Mouse (Mus musculus) intestine, postnatal 0 days (tissue): ENCODE data around the gene Pold2. TPM values are rescaled to one million over a fixed set of nuclear protein-coding genes. Genes with fewer than 3 reads are reported as not detected.

Experiments used
- ATAC-seq: fragments of 200-750 bp; cut with Nextera tagmentation; 2 replicates; pipeline ENCODE4 v1.8.0; 2017; ENCODE audit warnings: mild to moderate bottlenecking, moderate TSS enrichment, moderate library complexity
- H3K27ac ChIP-seq: fragments of 300-500 bp; sonication (generic); 2 replicates; pipeline ENCODE4 v1.5.1; 2014; ENCODE audit warnings: mild to moderate bottlenecking, low read depth, low read length, moderate library complexity
- H3K27me3 ChIP-seq: fragments of 300-500 bp; sonication (generic); replicated peaks from 2 replicates; pipeline ENCODE4 v1.6.1; 2014; ENCODE audit warnings: low read length, mixed read lengths; ENCODE audit not compliant: control insufficient read depth, insufficient read depth
- H3K36me3 ChIP-seq: fragments of 300-500 bp; sonication (generic); 2 replicates; pipeline ENCODE4 v1.6.1; 2014; ENCODE audit warnings: mild to moderate bottlenecking, moderate library complexity; ENCODE audit not compliant: control insufficient read depth, insufficient read depth
- H3K4me1 ChIP-seq: fragments of 300-500 bp; sonication (generic); replicated peaks from 2 replicates; pipeline ENCODE4 v1.6.1; 2014; ENCODE audit warnings: antibody characterized with exemption, low read length, mixed read lengths; ENCODE audit not compliant: control insufficient read depth, insufficient read depth
- H3K4me2 ChIP-seq: fragments of 300-500 bp; sonication (generic); replicated peaks from 2 replicates; pipeline ENCODE4 v1.6.1; 2014; ENCODE audit warnings: low read depth, mild to moderate bottlenecking, moderate library complexity
- H3K4me3 ChIP-seq: fragments of 300-500 bp; sonication (generic); 2 replicates; pipeline ENCODE4 v1.5.1; 2014; ENCODE audit warnings: low read depth, low read length
- H3K9ac ChIP-seq: fragments of 300-500 bp; sonication (generic); 2 replicates; pipeline ENCODE4 v1.6.1; 2014; ENCODE audit warnings: mild to moderate bottlenecking, low read depth, low read length
- H3K9me3 ChIP-seq: fragments of 300-500 bp; sonication (generic); 2 replicates; pipeline ENCODE4 v1.6.1; 2016; ENCODE audit warnings: mixed run types; ENCODE audit not compliant: control insufficient read depth
- CTCF ChIP-seq: sonication (generic); IDR thresholded peaks from 2 replicates; pipeline ENCODE4 v1.5.1; 2016; ENCODE audit warnings: low read depth, mild to moderate bottlenecking, control low read depth, antibody characterized with exemption, moderate library complexity
- WGBS: fragments of 180-500 bp; shearing (Covaris S2); extraction: QIAGEN DNeasy Blood & Tissue Kit; methylation state at CpG from one replicate; pipeline ENCODE4 v1.1.7; 2014; 5-methylcytosine and 5-hydroxymethylcytosine counted together
- polyA plus RNA-seq: library from polyadenylated mRNA; unstranded; fragments of >200 nt; fragmentation: Nextera tagmentation; extraction: Ambion mirVana; gene quantifications from 2 replicates; pipeline ENCODE4 v1.2.1, GENCODE M21; 2015

Gene Pold2
- polyA plus RNA-seq, 1 experiment from 2014 or later: 32.7 TPM

GRCm38 (mm10) chr11:5829327-5829726 is 48.8 kb downstream of the Pold2 start:
- Histone ChIP-seq H3K4me3 (no peak overlapping the region), H3K4me1 (no peaks in the 10 kb centered on the region), H3K36me3 (peaks cover 62% of the 10 kb centered on the region), H3K4me2 (no peak overlapping the region), H3K27ac (no peak overlapping the region), H3K9ac (no peak overlapping the region), H3K27me3 (no peaks in the 10 kb centered on the region), H3K9me3 (no peaks in the 10 kb centered on the region)
- TF ChIP-seq CTCF: no peak
- no peak for ATAC-seq
- 84% methylated on average over 12 of the region's 12 CpGs for WGBS

GRCm38 (mm10) chr11:5828509-5829191 is 49.4 kb downstream of the Pold2 start:
- TF ChIP-seq CTCF: no peak
- Histone ChIP-seq H3K4me2 (no peak overlapping the region), H3K27ac (no peak overlapping the region), H3K4me3 (no peak overlapping the region), H3K36me3 (peaks cover 57% of the 10 kb centered on the region), H3K9ac (no peak overlapping the region), H3K27me3 (no peaks in the 10 kb centered on the region), H3K9me3 (no peaks in the 10 kb centered on the region), H3K4me1 (no peaks in the 10 kb centered on the region)
- no peak for ATAC-seq
- WGBS: 85% methylated on average over 11 of the region's 11 CpGs

GRCm38 (mm10) chr11:5827931-5828330 is 50.2 kb downstream of the Pold2 start:
- WGBS: 94% methylated on average over 5 of the region's 5 CpGs
- no peak overlapping the region for H3K27ac ChIP-seq
- no peak for TF ChIP-seq CTCF
- H3K4me1 ChIP-seq: no peaks in the 10 kb centered on the region
- H3K9ac ChIP-seq: no peak overlapping the region
- H3K4me2 ChIP-seq: no peak overlapping the region
- H3K27me3 ChIP-seq: no peaks in the 10 kb centered on the region
- ATAC-seq: no peak
- H3K36me3 ChIP-seq: peaks cover 49% of the 10 kb centered on the region
- no peaks in the 10 kb centered on the region for H3K9me3 ChIP-seq
- H3K4me3 ChIP-seq: no peak overlapping the region

GRCm38 (mm10) chr11:5825432-5825831 is 52.7 kb downstream of the Pold2 start:
- no peak overlapping the region for H3K9ac ChIP-seq
- no peak for ATAC-seq
- no peak overlapping the region for H3K4me2 ChIP-seq
- no peak for TF ChIP-seq CTCF
- no peaks in the 10 kb centered on the region for H3K4me1 ChIP-seq
- no peaks in the 10 kb centered on the region for H3K9me3 ChIP-seq
- H3K27me3 ChIP-seq: no peaks in the 10 kb centered on the region
- H3K4me3 ChIP-seq: no peak overlapping the region
- peaks cover 26% of the 10 kb centered on the region for H3K36me3 ChIP-seq
- H3K27ac ChIP-seq: no peak overlapping the region

Other genes with a start within 250 kb of the Pold2 start
- gene Mrps24, start 162.6 kb downstream of the Pold2 start, polyA plus RNA-seq: 173 and 190 TPM in 2 replicates
- 15.4 and 19.0 TPM in 2 replicates for gene Urgcp, start 115.9 kb downstream of the Pold2 start, polyA plus RNA-seq
- gene Dbnl, start 89.8 kb downstream of the Pold2 start, polyA plus RNA-seq: 93.0 and 99.7 TPM in 2 replicates
- 9.9 and 10.1 TPM in 2 replicates for gene Pgam2, start 74.6 kb downstream of the Pold2 start, polyA plus RNA-seq
- gene Polm, start 40.3 kb downstream of the Pold2 start, polyA plus RNA-seq: 9.0 and 9.2 TPM in 2 replicates
- gene Aebp1, start 16.3 kb downstream of the Pold2 start, polyA plus RNA-seq: 15.0 and 15.8 TPM in 2 replicates
- gene Myl7, start 20.5 kb upstream of the Pold2 start, polyA plus RNA-seq: 20.9 and 22.7 TPM in 2 replicates
- 0.44 TPM in 2 replicates for gene Gck, start 71.8 kb upstream of the Pold2 start, polyA plus RNA-seq
- gene Ykt6, start 77.4 kb upstream of the Pold2 start, polyA plus RNA-seq: 50.9 and 53.8 TPM in 2 replicates
- gene Camk2b, start 188.1 kb upstream of the Pold2 start, polyA plus RNA-seq: 11.9 and 12.1 TPM in 2 replicates